Mouse (Mus musculus): ENCODE data around the gene Adra1d. TPM values are rescaled to one million over a fixed set of nuclear protein-coding genes. Genes with fewer than 3 reads are reported as not detected.

The Adra1d gene
- polyA plus RNA-seq, 1 experiment from 2014 or later: 2.2 TPM

DNA sequence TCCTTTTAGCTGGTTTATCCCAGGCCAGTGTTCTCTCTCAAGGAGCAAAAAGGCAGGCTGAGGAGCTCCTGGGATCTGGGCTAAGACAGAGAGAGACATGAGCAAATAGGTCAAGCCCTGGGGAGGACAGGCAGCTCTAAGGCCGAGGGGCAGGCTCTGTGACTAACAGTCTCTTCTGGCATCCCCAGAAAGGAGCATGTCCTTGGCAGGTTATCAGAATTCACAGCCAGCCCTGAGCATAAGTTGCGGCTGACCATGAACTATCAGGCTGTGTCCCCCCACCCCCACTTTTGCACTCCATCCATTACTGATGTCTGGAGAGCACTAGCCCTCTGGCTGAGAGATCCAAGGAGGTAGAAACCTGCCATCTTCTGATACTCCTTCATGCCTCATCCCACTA lies 11.2 kb downstream of the Adra1d start:
- no peak overlapping the region for H3K9ac ChIP-seq
- peaks cover 13% of the 10 kb centered on the region for H3K4me1 ChIP-seq
- no peak overlapping the region for H3K4me3 ChIP-seq (replicated peaks)
- WGBS: 71% methylated on average over 2 of the region's 2 CpGs
- ATAC-seq (replicated peaks; ENCODE audit: low FRiP score): no peak
- H3K27me3 ChIP-seq: peaks cover 91% of the 10 kb centered on the region
- H3K9me3 ChIP-seq (replicated peaks): no peaks in the 10 kb centered on the region
- no peaks in the 10 kb centered on the region for H3K36me3 ChIP-seq
- no peak overlapping the region for H3K27ac ChIP-seq
- no peak overlapping the region for H3K4me2 ChIP-seq

DNA sequence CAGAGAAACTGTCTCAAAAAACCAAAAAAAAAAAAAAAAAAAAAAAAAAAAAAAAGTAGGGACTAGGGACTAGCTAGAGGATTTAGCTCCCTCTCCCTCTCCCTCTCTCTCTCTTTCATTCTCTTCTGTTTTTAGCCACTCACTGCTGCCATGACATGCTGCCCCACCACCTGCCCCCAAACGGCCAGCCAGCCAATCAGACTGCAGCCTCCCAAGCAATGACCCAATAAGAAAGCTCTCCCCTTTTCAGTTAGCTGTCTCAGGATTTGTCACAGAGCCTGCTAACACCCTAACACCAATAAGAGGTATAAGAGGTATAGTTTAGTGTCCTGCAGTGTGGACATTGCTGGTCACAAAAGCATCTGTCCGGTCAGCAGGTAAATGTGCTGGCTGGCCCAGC lies 11.6 kb downstream of the Adra1d start:
- H3K36me3 ChIP-seq: no peaks in the 10 kb centered on the region
- WGBS: 60% methylated on average over 2 of the region's 2 CpGs
- ATAC-seq (replicated peaks; ENCODE audit: low FRiP score): no peak
- H3K4me3 ChIP-seq (replicated peaks): no peak overlapping the region
- H3K9ac ChIP-seq: no peak overlapping the region
- H3K4me2 ChIP-seq: no peak overlapping the region
- H3K27ac ChIP-seq: no peak overlapping the region
- peaks cover 93% of the 10 kb centered on the region for H3K27me3 ChIP-seq
- no peaks in the 10 kb centered on the region for H3K9me3 ChIP-seq (replicated peaks)
- peaks cover 17% of the 10 kb centered on the region for H3K4me1 ChIP-seq

DNA sequence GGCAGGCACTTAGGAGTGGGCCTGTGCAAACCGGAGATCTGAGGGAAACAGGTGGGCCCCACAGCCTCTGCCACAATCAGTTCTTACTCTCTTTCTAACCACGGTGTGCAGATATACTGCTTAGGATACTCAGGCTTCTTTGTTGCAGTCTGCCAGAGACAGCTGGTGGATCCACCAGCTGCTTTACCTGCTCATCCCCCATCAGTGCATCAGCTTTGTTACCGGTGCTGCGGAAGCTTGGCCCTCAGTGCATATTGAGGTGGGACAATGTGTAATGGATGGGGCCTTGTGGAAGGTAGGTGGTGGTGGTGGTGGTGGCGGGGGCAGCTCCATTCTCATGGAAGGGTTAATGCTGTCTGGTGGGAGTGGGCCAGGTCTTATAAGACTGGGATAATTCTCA lies 13.0 kb downstream of the Adra1d start:
- no peak for ATAC-seq (replicated peaks; ENCODE audit: low FRiP score)
- Histone ChIP-seq H3K36me3 (no peaks in the 10 kb centered on the region), H3K27ac (no peak overlapping the region), H3K27me3 (peaks cover 86% of the 10 kb centered on the region), H3K4me3 (replicated peaks) (no peak overlapping the region), H3K9me3 (replicated peaks) (no peaks in the 10 kb centered on the region), H3K4me1 (peaks cover 18% of the 10 kb centered on the region), H3K9ac (no peak overlapping the region), H3K4me2 (no peak overlapping the region)
- WGBS: 86% methylated on average over 5 of the region's 5 CpGs

DNA sequence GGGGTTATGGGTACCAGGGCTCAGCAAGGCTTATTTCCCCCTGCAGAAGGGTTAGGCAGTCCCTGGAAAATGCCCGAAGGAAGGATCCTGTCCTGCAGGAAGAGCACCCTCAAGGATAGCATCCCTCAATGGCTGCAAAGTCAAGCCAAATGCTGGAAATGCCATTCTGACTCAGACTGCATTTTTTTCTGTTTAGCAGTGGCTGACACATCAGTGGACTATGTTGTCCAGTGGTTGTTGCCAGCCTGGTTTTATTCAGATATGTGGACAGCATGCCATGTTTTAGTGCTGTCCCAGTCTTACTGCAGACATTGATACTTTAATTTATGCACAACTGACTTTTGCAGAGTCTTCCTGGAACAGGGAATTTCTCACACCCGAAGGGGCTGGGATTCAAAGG lies 13.8 kb downstream of the Adra1d start:
- H3K27me3 ChIP-seq: peaks cover 86% of the 10 kb centered on the region
- 68% methylated on average over 2 of the region's 2 CpGs for WGBS
- no peaks in the 10 kb centered on the region for H3K9me3 ChIP-seq (replicated peaks)

DNA sequence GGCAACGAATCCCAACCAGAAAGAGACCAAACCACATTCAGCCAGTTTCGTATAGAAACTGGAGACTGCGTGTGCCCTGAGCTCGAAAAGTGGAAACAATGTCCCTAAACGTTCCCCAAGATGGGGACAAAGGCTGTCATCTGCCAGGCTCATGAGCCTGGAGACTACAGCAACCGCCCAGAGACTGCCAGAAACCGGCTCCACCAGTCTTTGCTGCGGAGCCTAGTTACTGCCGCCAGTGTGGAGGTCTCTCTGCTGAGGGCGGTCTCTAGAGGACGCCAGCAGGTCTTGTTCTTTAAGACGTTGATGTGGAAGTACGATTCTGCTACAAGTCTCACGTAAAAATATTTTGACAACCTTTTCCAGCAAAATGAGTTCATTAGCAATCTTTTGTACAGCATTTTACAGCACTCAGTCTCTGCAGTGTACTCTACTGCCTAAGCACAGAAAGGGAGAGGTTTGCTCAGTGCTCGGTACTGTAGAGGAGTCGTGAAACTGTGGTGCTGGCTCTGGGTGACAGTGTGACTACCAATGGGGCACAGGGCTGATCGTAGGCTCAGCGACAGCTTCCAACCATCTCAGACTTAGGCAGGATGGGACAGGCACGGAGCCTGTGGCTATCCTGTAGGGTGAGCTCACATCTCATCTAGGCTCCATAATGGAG lies 15.2 kb downstream of the Adra1d start:
- H3K36me3 ChIP-seq: no peaks in the 10 kb centered on the region
- H3K4me3 ChIP-seq (replicated peaks): peak overlapping the region; percentile 43
- no peaks in the 10 kb centered on the region for H3K9me3 ChIP-seq (replicated peaks)
- H3K4me1 ChIP-seq: peaks cover 18% of the 10 kb centered on the region
- no peak for ATAC-seq (replicated peaks; ENCODE audit: low FRiP score)
- 15% methylated on average over 19 of the region's 19 CpGs for WGBS
- peak overlapping the region; percentile 83 for H3K4me2 ChIP-seq
- peaks cover 72% of the 10 kb centered on the region for H3K27me3 ChIP-seq
- H3K9ac ChIP-seq: no peak overlapping the region
- H3K27ac ChIP-seq: no peak overlapping the region

More for the DNA sequence above, 13.8 kb downstream of the Adra1d start:
- no peaks in the 10 kb centered on the region for H3K36me3 ChIP-seq
- no peak overlapping the region for H3K9ac ChIP-seq
- no peak overlapping the region for H3K4me3 ChIP-seq (replicated peaks)
- no peak overlapping the region for H3K4me2 ChIP-seq
- no peak overlapping the region for H3K27ac ChIP-seq
- peaks cover 18% of the 10 kb centered on the region for H3K4me1 ChIP-seq
- no peak for ATAC-seq (replicated peaks; ENCODE audit: low FRiP score)

DNA sequence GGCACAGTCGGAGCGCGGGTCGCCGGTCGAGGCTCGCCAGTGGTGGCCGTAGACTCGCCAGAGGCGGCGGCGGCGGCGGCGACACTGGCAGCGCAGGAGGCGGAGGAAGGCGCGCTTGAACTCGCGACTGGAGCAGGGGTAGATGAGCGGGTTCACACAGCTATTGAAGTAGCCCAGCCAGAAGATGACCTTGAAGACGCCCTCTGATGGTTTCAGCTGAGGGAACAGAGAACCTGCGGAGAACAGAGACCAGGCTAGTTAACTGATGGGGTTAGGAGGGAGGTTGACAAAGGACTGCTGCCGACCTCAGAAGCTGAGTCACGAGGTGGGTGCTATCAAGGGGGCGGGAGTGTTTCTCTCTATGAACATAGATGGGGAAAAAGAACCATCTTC lies 15.8 kb downstream of the Adra1d start:
- ATAC-seq (replicated peaks; ENCODE audit: low FRiP score): no peak; the same call in 1 of the 2 replicates
- H3K4me2 ChIP-seq: peak overlapping the region; percentile 83
- H3K27ac ChIP-seq: no peak overlapping the region
- no peaks in the 10 kb centered on the region for H3K36me3 ChIP-seq
- WGBS: 1% methylated on average over 27 of the region's 27 CpGs
- H3K27me3 ChIP-seq: peaks cover 68% of the 10 kb centered on the region
- peaks cover 18% of the 10 kb centered on the region for H3K4me1 ChIP-seq
- H3K9me3 ChIP-seq (replicated peaks): no peaks in the 10 kb centered on the region
- peak overlapping the region; percentile 31; the same call in 1 of the 2 replicates for H3K9ac ChIP-seq
- H3K4me3 ChIP-seq (replicated peaks): peak overlapping the region; percentile 43

DNA sequence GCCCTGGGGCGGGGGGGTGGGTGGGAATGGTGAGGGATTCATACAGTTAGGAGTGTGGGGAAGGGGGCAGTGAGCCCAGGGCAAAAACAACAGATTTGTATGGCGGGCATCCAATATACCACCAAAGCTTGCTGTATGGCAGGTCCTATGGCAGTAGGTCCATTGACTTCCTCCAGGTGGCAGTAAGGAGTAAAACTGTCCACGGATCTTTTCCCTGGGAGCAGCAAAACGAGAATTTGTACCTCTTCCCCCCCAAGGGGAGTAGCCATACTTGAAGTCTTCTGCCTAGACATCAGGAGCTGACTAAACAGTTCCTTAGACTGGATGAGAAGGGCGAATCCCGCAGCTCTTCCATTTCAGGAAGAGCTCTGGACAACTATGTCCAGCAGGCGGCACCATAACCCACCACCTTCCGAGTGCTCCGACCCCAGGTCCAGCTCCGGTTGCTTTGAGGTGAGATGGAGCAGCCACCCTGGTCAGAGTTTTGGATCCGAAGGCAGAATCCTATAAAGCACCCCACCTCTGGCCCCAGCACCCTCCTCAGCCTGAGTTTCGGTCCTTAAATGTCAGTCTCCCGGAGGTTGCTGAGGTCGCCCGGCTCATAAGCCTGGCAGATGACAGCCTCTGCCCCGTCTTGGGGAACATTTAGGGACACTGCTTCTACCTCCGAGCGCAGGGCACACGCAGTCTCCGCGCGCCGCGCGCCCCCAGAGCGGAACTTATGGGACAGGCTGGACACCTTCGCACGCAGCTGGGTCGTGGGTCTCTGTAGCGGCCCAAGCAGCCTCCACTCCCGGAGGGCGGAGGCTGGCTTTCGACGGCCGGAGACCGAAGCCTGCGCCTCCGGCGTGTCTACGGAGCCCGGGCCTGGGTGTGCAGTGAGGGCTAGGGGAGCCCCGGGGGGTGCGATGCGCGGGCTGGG lies 16.4 kb downstream of the Adra1d start:
- Histone ChIP-seq H3K9me3 (replicated peaks) (no peaks in the 10 kb centered on the region), H3K27me3 (peaks cover 63% of the 10 kb centered on the region), H3K4me3 (replicated peaks) (peak overlapping the region; percentile 43), H3K27ac (no peak overlapping the region), H3K36me3 (no peaks in the 10 kb centered on the region), H3K4me1 (peaks cover 18% of the 10 kb centered on the region), H3K4me2 (peak overlapping the region; percentile 83), H3K9ac (peak overlapping the region; percentile 31)
- peak; percentile 51 for ATAC-seq (replicated peaks; ENCODE audit: low FRiP score)
- 3% methylated on average over 45 of the region's 45 CpGs for WGBS

DNA sequence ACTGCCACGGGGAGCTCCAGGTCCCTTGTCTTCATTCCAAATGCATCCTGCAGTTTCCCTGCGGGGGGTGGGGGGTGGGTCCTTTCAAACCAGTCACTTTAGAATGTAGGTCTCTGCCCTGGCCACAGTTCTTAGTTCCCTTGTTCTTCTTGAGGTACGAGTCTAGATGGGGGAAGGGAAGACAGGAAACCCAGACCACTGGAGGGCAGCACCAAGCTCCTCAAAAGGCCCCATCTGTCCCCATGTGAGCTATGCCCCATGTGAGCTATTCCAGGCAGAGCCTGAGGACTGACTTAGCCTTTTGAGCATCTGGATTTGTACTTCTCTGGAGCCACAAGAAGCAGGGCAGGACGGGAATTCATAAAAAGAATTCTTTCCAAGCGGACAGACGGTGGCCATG lies 19.6 kb downstream of the Adra1d start:
- Histone ChIP-seq H3K4me3 (replicated peaks) (no peak overlapping the region), H3K4me2 (no peak overlapping the region), H3K27me3 (peaks cover 36% of the 10 kb centered on the region), H3K9ac (no peak overlapping the region), H3K27ac (no peak overlapping the region), H3K4me1 (peaks cover 22% of the 10 kb centered on the region), H3K9me3 (replicated peaks) (no peaks in the 10 kb centered on the region), H3K36me3 (no peaks in the 10 kb centered on the region)
- WGBS: 35% methylated on average over 6 of the region's 6 CpGs
- no peak for ATAC-seq (replicated peaks; ENCODE audit: low FRiP score)

DNA sequence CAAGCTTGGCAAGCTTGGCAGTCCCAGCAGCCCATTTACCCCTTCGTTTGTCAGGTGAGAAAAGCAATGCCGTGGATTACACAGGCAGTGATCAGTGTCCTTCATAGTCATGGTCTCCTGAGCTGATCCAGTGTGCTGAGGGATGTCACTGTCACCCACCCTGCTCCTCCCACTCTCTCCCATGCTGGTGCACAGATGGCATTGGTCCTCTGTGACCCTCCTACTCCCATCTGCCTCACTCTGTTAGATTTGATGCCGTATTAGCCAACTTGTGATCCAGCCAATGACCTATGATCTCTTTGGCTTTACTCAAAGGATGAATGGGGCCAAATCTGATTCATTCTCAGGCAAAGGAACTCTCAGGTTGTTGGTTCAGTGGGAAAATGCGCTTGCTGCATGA lies 20.4 kb downstream of the Adra1d start:
- no peaks in the 10 kb centered on the region for H3K36me3 ChIP-seq
- no peak overlapping the region for H3K27ac ChIP-seq
- no peak for ATAC-seq (replicated peaks; ENCODE audit: low FRiP score)
- peaks cover 16% of the 10 kb centered on the region for H3K4me1 ChIP-seq
- H3K9ac ChIP-seq: no peak overlapping the region
- no peaks in the 10 kb centered on the region for H3K9me3 ChIP-seq (replicated peaks)
- no peak overlapping the region for H3K4me2 ChIP-seq
- H3K4me3 ChIP-seq (replicated peaks): no peak overlapping the region
- 75% methylated on average over 4 of the region's 4 CpGs for WGBS
- H3K27me3 ChIP-seq: peaks cover 28% of the 10 kb centered on the region

DNA sequence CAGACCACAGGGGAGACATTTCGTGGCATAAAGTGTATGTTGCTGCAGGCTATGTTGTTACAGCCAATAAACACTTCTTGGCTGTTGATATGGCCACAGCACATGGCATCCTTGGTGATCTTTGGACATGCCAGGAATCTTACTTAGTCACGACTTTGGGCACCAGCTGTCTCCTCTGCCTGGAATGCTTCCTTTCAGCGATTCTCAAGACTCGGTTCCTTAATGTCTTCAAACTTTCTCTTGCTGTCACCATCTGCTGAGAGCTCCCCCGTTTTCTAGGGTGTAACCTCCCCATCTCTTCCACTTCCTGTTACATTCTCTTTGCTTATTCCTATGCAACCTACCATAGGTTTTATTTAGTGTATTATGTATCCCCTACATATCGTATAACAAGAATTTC lies 22.3 kb downstream of the Adra1d start:
- Histone ChIP-seq H3K4me2 (no peak overlapping the region), H3K4me3 (replicated peaks) (no peak overlapping the region), H3K27me3 (peaks cover 16% of the 10 kb centered on the region; the same call in 1 of the 2 replicates), H3K36me3 (no peaks in the 10 kb centered on the region), H3K27ac (no peak overlapping the region), H3K9ac (no peak overlapping the region), H3K4me1 (0 out of 2 replicates have a peak, but pooled peaks cover 4% of the 10 kb centered on the region), H3K9me3 (replicated peaks) (no peaks in the 10 kb centered on the region)
- 79% methylated on average over 6 of the region's 6 CpGs for WGBS
- ATAC-seq (replicated peaks; ENCODE audit: low FRiP score): no peak

DNA sequence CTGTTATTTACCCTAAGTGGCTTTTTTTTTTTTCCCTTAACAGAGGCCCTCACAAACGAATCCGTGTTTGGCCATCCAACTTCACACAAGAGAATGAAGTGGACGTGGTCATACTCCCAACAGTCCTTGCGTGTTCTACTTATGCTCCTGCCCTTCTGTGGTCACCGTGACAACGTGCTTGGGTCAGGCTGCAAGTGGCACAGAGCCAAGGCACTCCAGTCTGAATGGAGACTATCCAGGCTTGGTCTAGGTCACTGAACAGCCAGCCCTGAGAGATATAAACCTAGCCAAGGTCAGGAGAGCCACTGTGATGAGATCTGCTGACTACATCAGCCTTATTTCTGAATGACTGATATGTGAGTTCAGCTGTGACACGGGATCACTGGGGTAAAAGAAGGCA lies 23.7 kb downstream of the Adra1d start:
- WGBS: 57% methylated on average over 7 of the region's 7 CpGs
- ATAC-seq (replicated peaks; ENCODE audit: low FRiP score): no peak
- H3K4me1 ChIP-seq: 0 out of 2 replicates have a peak, but pooled peaks cover 4% of the 10 kb centered on the region

DNA sequence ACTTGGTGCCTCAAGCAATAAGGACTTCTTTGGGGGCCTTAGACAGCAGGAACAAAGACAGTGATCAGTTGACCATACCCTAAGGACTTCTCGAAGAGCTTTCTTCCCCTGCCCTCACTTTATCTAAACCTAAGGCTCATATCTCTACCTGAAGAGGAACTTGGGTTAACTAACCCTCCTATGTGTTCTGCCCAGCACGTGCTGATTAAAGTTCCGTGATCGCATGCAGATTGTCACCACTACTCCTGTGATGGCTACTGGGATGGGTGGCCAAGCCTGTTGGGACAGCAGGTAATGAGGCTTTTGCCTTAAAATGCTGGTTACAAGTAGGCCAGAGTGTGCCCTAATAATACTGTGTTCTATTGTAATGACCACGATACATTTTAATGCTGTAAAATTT lies 26.9 kb downstream of the Adra1d start:
- H3K27me3 ChIP-seq: no peaks in the 10 kb centered on the region
- H3K36me3 ChIP-seq: no peaks in the 10 kb centered on the region
- WGBS: 92% methylated on average over 5 of the region's 5 CpGs
- H3K4me3 ChIP-seq (replicated peaks): no peak overlapping the region
- no peak overlapping the region for H3K4me2 ChIP-seq
- ATAC-seq (replicated peaks; ENCODE audit: low FRiP score): no peak
- H3K4me1 ChIP-seq: peaks cover 7% of the 10 kb centered on the region; the same call in 1 of the 2 replicates
- H3K9ac ChIP-seq: no peak overlapping the region
- H3K27ac ChIP-seq: no peak overlapping the region
- no peaks in the 10 kb centered on the region for H3K9me3 ChIP-seq (replicated peaks)

More for the DNA sequence above, 23.7 kb downstream of the Adra1d start:
- H3K27ac ChIP-seq: no peak overlapping the region
- no peak overlapping the region for H3K4me2 ChIP-seq
- H3K36me3 ChIP-seq: no peaks in the 10 kb centered on the region
- peaks cover 4% of the 10 kb centered on the region; the same call in 1 of the 2 replicates for H3K27me3 ChIP-seq
- no peak overlapping the region for H3K4me3 ChIP-seq (replicated peaks)
- H3K9ac ChIP-seq: no peak overlapping the region
- no peaks in the 10 kb centered on the region for H3K9me3 ChIP-seq (replicated peaks)

Data from kidney, embryonic 15.5 days (tissue).